Mouse (Mus musculus) midbrain, embryonic 16.5 days (tissue): ENCODE measurements around the gene Isg15. TPM values are rescaled to one million over a fixed set of nuclear protein-coding genes. Genes with fewer than 3 reads are reported as not detected.
A peak's percentile ranks its signal among the peaks of the same experiment; 100 is the strongest.

Experiments used
- ATAC-seq: fragments of 200-750 bp; cut with Nextera tagmentation; 2 replicates; pipeline ENCODE4 v1.8.0; 2017; ENCODE audit warnings: moderate TSS enrichment
- H3K27ac ChIP-seq: fragments of 300-500 bp; sonication (generic); 2 replicates; pipeline ENCODE4 v1.5.1; 2014; ENCODE audit warnings: mild to moderate bottlenecking, low read length, mixed read lengths
- H3K27me3 ChIP-seq: fragments of 300-500 bp; sonication (generic); 2 replicates; pipeline ENCODE4 v1.6.1; 2014; ENCODE audit warnings: low read depth, low read length, mixed read lengths; ENCODE audit not compliant: control insufficient read depth, insufficient read depth
- H3K36me3 ChIP-seq: fragments of 300-500 bp; sonication (generic); 2 replicates; pipeline ENCODE4 v1.6.1; 2014; ENCODE audit warnings: mild to moderate bottlenecking, low read length, moderate library complexity, mixed read lengths; ENCODE audit not compliant: control insufficient read depth, insufficient read depth
- H3K4me1 ChIP-seq: fragments of 300-500 bp; sonication (generic); 2 replicates; pipeline ENCODE4 v1.6.1; 2014; ENCODE audit warnings: mild to moderate bottlenecking, low read length, mixed read lengths; ENCODE audit not compliant: control insufficient read depth, insufficient read depth
- H3K4me2 ChIP-seq: fragments of 300-500 bp; sonication (generic); 2 replicates; pipeline ENCODE4 v1.6.1; 2014; ENCODE audit warnings: mild to moderate bottlenecking, low read length, mixed read lengths
- H3K4me3 ChIP-seq: fragments of 300-500 bp; sonication (generic); 2 replicates; pipeline ENCODE4 v1.5.1; 2014; ENCODE audit warnings: low read depth, mild to moderate bottlenecking, low read length, moderate library complexity, mixed read lengths
- H3K9ac ChIP-seq: fragments of 300-500 bp; sonication (generic); 2 replicates; pipeline ENCODE4 v1.6.1; 2014; ENCODE audit warnings: low read depth, low read length, mixed read lengths
- H3K9me3 ChIP-seq: fragments of 300-500 bp; sonication (generic); replicated peaks from 2 replicates; pipeline ENCODE4 v1.6.1; 2014; ENCODE audit warnings: mild to moderate bottlenecking, low read length, mixed read lengths; ENCODE audit not compliant: control insufficient read depth, poor library complexity, severe bottlenecking
- WGBS: fragments of 180-500 bp; shearing (Covaris S2); extraction: QIAGEN DNeasy Blood & Tissue Kit; methylation state at CpG from one replicate; pipeline ENCODE4 v1.1.7; 2014; 5-methylcytosine and 5-hydroxymethylcytosine counted together
- polyA plus RNA-seq: library from polyadenylated mRNA; unstranded; fragments of >200 nt; fragmentation: Nextera tagmentation; extraction: Ambion mirVana; gene quantifications from 2 replicates; pipeline ENCODE4 v1.2.1, GENCODE M21; 2015

The Isg15 gene
- polyA plus RNA-seq, 1 experiment from 2014 or later = 1.4 TPM

GRCm38 (mm10) chr4:156208872-156209271 is 8.3 kb upstream of the Isg15 start:
- no peak for ATAC-seq
- no peaks in the 10 kb centered on the region for H3K36me3 ChIP-seq
- peaks cover 2% of the 10 kb centered on the region; the same call in 1 of the 2 replicates for H3K27me3 ChIP-seq
- H3K9me3 ChIP-seq = no peaks in the 10 kb centered on the region
- no peak overlapping the region for H3K27ac ChIP-seq
- no peak overlapping the region for H3K4me2 ChIP-seq
- H3K4me1 ChIP-seq = peaks cover 4% of the 10 kb centered on the region
- H3K4me3 ChIP-seq = no peak overlapping the region
- no peak overlapping the region for H3K9ac ChIP-seq
- WGBS = 92% methylated on average over 4 of the region's 4 CpGs

- Histone ChIP-seq H3K36me3 (no peaks in the 10 kb centered on the region), H3K9me3 (no peaks in the 10 kb centered on the region), H3K4me3 (peak overlapping the region; percentile 57), H3K9ac (peak overlapping the region; percentile 69), H3K27me3 (peaks cover 2% of the 10 kb centered on the region; the same call in 1 of the 2 replicates), H3K4me2 (peak overlapping the region; percentile 96), H3K27ac (peak overlapping the region; percentile 75), H3K4me1 (peaks cover 15% of the 10 kb centered on the region)
- peak; percentile 34 for ATAC-seq
- under 1% methylated on average over 49 of the region's 49 CpGs for WGBS
These were observed 3.0 kb upstream of the Isg15 start for GRCm38 (mm10) chr4:156203413-156204131.

- H3K27me3 ChIP-seq = peaks cover 2% of the 10 kb centered on the region; the same call in 1 of the 2 replicates
- peak; percentile 61 for ATAC-seq
- peak within 1 kb of the TSS; percentile 96 for H3K4me2 ChIP-seq
- no peaks in the 10 kb centered on the region for H3K36me3 ChIP-seq
- WGBS = under 1% methylated on average over 31 of the region's 39 CpGs
- no peaks in the 10 kb centered on the region for H3K9me3 ChIP-seq
- H3K4me1 ChIP-seq = peaks cover 15% of the 10 kb centered on the region
- H3K27ac ChIP-seq = peak within 1 kb of the TSS; percentile 75
- peak within 1 kb of the TSS; percentile 57 for H3K4me3 ChIP-seq
- peak within 1 kb of the TSS; percentile 69 for H3K9ac ChIP-seq
These were observed 2.4 kb upstream of the Isg15 start, which contains the start of gene AW011738 for GRCm38 (mm10) chr4:156203001-156203412. Gene AW011738 (plus strand): TSS chr4:156203304.

- 44% methylated on average over 12 of the region's 12 CpGs for WGBS
- peaks cover 2% of the 10 kb centered on the region; the same call in 1 of the 2 replicates for H3K27me3 ChIP-seq
- H3K36me3 ChIP-seq = no peaks in the 10 kb centered on the region
- no peak overlapping the region for H3K9ac ChIP-seq
- peaks cover 15% of the 10 kb centered on the region for H3K4me1 ChIP-seq
- H3K4me3 ChIP-seq = peak overlapping the region; percentile 57
- no peak for ATAC-seq
- H3K27ac ChIP-seq = peak overlapping the region; percentile 14; the same call in 1 of the 2 replicates
- H3K4me2 ChIP-seq = peak overlapping the region; percentile 96
- H3K9me3 ChIP-seq = no peaks in the 10 kb centered on the region
These were observed 1.9 kb upstream of the Isg15 start for GRCm38 (mm10) chr4:156202462-156202893.

GRCm38 (mm10) chr4:156197829-156198205 is 2.8 kb downstream of the Isg15 start:
- Histone ChIP-seq H3K36me3 (0 out of 2 replicates have a peak, but pooled peaks cover 7% of the 10 kb centered on the region), H3K4me3 (peak overlapping the region; percentile 83), H3K27me3 (no peaks in the 10 kb centered on the region), H3K4me1 (peaks cover 25% of the 10 kb centered on the region), H3K27ac (peak overlapping the region; percentile 95), H3K9ac (peak overlapping the region; percentile 65), H3K4me2 (peak overlapping the region; percentile 57), H3K9me3 (no peaks in the 10 kb centered on the region)
- ATAC-seq = peak; percentile 90
- WGBS = 0% methylated on average over 26 of the region's 26 CpGs

- Histone ChIP-seq H3K9me3 (no peaks in the 10 kb centered on the region), H3K27ac (peak within 1 kb of the TSS; percentile 95), H3K4me2 (peak within 1 kb of the TSS; percentile 77), H3K9ac (peak within 1 kb of the TSS; percentile 88), H3K27me3 (no peaks in the 10 kb centered on the region), H3K4me3 (peak within 1 kb of the TSS; percentile 83), H3K36me3 (0 out of 2 replicates have a peak, but pooled peaks cover 7% of the 10 kb centered on the region), H3K4me1 (peaks cover 26% of the 10 kb centered on the region)
- ATAC-seq = peak; percentile 77
- WGBS = 1% methylated on average over 25 of the region's 88 CpGs
These were observed 3.3 kb downstream of the Isg15 start, which contains the start of gene Agrn for GRCm38 (mm10) chr4:156197131-156197828. Gene Agrn (minus strand): TSS chr4:156197488.

GRCm38 (mm10) chr4:156195927-156196870 is 4.4 kb downstream of the Isg15 start:
- Histone ChIP-seq H3K9me3 (no peaks in the 10 kb centered on the region), H3K4me2 (peak overlapping the region; percentile 77), H3K4me1 (peaks cover 26% of the 10 kb centered on the region), H3K4me3 (peak overlapping the region; percentile 83), H3K27me3 (no peaks in the 10 kb centered on the region), H3K27ac (peak overlapping the region; percentile 80), H3K36me3 (peaks cover 7% of the 10 kb centered on the region; the same call in 1 of the 2 replicates), H3K9ac (peak overlapping the region; percentile 88)
- ATAC-seq = no peak
- 3% methylated on average over 35 of the region's 35 CpGs for WGBS

- Histone ChIP-seq H3K27me3 (no peaks in the 10 kb centered on the region), H3K9me3 (no peaks in the 10 kb centered on the region), H3K9ac (no peak overlapping the region), H3K4me3 (no peak overlapping the region), H3K27ac (no peak overlapping the region), H3K36me3 (peaks cover 7% of the 10 kb centered on the region; the same call in 1 of the 2 replicates), H3K4me1 (peaks cover 32% of the 10 kb centered on the region), H3K4me2 (no peak overlapping the region; the same call in 1 of the 2 replicates)
- WGBS = 31% methylated on average over 6 of the region's 6 CpGs
- no peak for ATAC-seq
These were observed 6.3 kb downstream of the Isg15 start for GRCm38 (mm10) chr4:156194346-156194745.
